Mouse (Mus musculus) right cerebral cortex, adult 18-20 months (tissue): Measurements from ENCODE around the gene Olfr401.
"Not testable (repeated sequence)": the region's sequence is repeated elsewhere in the genome, so short reads cannot be mapped to it uniquely, and the experiment has no call there.

Source experiments
- DNase-seq: peaks from one replicate; pipeline ENCODE4 v3.0.0; 2022; ENCODE audit warnings: mixed read lengths

The Olfr401 gene

GRCm38 (mm10) chr11:74113412-74113811, at the start of gene Olfr401:
Gene Olfr401 (plus strand): TSS chr11:74113712.
- no peak for DNase-seq

DNA sequence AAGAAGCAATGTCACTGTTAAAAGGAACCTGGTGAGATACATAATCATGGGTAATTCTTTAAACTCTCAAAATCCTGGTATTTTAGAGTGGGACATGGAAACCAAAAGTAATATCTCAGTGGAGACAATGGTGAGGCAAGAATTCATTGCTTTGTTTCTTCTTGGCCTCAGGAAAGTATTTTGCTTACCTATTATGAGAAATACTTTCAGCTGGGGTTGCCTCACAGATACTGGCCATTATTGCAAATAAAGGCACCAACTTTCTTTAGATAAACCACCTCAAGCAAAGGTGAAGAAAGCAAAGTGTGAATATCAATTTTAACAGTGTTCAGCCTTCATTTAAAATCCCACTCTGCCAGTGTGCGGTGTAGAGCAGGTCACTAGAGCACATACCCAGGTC, 43.9 kb upstream of the Olfr401 start, which contains the start of gene Zfp616:
Zfp616 (plus strand) TSS at position 301 of the 400 bp plus-strand sequence.
- no peak for DNase-seq

DNA sequence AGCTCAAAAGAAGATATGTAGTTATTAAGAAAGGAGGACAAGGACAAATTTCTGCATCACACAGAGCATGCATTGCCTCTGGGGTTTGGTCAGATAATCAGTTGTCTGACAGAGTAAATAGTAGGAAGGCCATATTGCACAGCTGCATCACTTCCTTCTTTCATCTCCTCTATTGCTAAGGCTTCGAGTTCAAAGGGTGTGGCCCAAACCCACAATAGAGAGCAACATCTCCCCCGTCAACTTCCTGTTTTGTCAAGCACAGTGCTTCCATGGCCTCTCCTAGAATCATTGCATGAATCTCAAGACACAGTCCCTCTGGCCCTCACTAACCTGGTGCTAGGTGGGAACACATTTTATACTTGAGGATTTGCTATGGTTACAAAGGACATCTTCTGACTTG, 12.8 kb upstream of the Olfr401 start:
- no peak for DNase-seq

GRCm38 (mm10) chr11:74101507-74101906, 12.0 kb upstream of the Olfr401 start:
- DNase-seq: no peak

DNA sequence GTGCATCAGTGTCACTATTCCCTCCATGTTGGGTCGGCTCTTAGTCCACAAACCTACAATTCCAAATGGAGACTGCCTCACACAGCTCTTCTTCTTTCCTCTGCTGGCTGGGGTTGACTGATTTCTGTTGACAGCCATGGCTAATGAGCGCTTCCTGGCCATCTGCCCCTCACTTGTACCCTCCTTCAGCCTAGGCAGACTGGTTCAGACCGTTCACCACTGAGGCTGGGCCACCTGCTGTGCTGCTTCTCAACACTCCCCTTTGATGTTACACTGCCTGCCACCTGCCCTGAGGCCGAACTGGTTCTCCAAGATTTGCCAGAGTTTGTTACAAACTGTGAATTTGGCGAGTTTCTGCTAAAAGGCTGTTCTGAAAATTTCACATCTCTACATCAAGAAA, 8.4 kb upstream of the Olfr401 start:
- no peak for DNase-seq

- not testable (repeated sequence) for DNase-seq
These were observed 26.5 kb downstream of the Olfr401 start for GRCm38 (mm10) chr11:74140001-74140400.

- no peak for DNase-seq
These were observed 32.4 kb downstream of the Olfr401 start for GRCm38 (mm10) chr11:74145866-74146265.

GRCm38 (mm10) chr11:74153229-74153628, 39.7 kb downstream of the Olfr401 start, which contains the start of gene Olfr402:
Gene Olfr402 (plus strand): TSS chr11:74153529.
- no peak for DNase-seq

GRCm38 (mm10) chr11:74168771-74169170, 55.3 kb downstream of the Olfr401 start:
- no peak for DNase-seq
